Mouse (Mus musculus) adrenal gland (tissue): ENCODE results near the gene Fam161b.
"Not testable (repeated sequence)": the region's sequence is repeated elsewhere in the genome, so short reads cannot be mapped to it uniquely, and the experiment has no call there.

Source experiments
- intact Hi-C: fragments of 180-260 bp; cut with DNase I; formaldehyde crosslinking; loops from one replicate; pipeline ENCODE4 v1.15.1; 2025

Gene Fam161b

DNA sequence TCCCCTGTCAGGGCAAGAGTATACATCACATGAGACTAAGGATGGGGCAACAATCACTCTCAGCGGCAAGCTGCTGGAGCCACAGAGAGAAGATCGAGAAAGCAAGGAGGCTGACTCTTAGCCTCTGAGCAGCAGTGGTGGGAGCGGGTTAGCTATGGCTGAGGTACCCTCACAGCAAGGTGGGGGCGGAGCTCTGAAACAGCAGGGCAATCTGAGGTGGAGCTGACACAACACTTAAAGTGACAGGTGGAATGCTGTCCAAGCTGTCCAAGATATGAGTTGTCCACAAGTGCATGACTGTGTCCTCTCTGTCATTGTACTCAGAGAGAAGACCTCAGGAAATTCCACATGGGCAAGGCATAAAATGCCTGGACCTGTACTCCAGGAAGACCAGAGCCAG is 20.7 kb upstream of the Fam161b start:
- intact Hi-C loops, result no loop called here

DNA sequence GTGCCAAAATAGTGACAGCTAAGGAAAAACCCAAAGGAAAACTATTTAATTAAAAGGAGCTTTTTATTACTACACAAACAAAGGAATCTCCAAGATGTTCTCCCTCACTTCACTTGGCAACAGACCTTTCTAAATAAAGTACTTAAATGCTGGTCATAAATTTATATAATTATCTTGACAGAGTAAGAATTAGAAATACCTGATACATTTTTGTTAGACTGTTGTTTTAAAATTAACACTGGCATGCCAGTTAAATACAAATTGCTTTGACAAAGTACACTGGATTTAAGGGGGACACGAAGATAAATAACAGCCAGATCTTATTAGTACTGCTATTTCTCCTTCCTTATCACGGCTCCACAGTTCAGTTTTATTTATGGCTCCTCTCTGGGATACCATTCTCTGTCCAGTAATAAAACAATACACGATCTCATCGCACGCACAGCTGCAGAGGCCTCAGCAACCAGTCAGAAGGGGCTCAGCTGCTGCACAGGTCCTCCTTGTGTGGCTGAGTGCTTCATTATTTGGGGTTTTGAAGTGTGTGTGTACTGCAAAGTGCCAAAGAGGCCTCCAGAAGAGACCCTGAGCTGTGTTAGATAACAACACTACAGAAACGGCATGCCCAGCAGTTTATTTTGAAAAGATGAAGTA is 12.3 kb upstream of the Fam161b start:
- intact Hi-C loops, result no loop called here

GRCm38 (mm10) chr12:84371647-84372046 is 10.0 kb upstream of the Fam161b start:
- intact Hi-C loops, result no loop called here

- intact Hi-C loops, result no loop called here
These were observed 5.3 kb upstream of the Fam161b start for GRCm38 (mm10) chr12:84366971-84367370.

- intact Hi-C loops, result no loop called here
These were observed 3.5 kb upstream of the Fam161b start for GRCm38 (mm10) chr12:84365137-84365536.

GRCm38 (mm10) chr12:84364291-84364690 is 2.7 kb upstream of the Fam161b start:
- intact Hi-C loops, result no loop called here

GRCm38 (mm10) chr12:84362872-84363271 is 1.2 kb upstream of the Fam161b start:
- intact Hi-C loops, result no loop called here

GRCm38 (mm10) chr12:84358699-84359098 is 2.9 kb downstream of the Fam161b start:
- intact Hi-C loops, result not testable (repeated sequence)

DNA sequence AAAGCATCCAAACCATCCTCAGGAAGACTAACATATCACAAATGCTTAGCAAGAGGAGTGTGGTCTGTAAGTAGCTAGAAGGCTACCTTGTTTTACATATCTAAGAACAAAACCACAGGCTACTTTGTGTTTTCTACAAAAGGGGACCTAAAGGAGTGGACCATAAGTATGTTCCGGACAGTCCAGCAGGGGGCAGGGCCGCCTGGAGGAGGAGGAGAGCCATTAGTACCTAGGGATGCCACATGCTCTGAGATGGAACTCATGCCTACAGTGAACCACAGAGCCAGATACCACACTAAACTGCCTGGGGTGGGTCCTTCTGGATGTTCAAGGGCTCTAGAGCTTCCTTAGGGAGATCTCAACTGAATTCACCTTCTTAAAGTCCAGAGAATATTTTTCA is 14.4 kb downstream of the Fam161b start:
- intact Hi-C loops, result no loop called here

DNA sequence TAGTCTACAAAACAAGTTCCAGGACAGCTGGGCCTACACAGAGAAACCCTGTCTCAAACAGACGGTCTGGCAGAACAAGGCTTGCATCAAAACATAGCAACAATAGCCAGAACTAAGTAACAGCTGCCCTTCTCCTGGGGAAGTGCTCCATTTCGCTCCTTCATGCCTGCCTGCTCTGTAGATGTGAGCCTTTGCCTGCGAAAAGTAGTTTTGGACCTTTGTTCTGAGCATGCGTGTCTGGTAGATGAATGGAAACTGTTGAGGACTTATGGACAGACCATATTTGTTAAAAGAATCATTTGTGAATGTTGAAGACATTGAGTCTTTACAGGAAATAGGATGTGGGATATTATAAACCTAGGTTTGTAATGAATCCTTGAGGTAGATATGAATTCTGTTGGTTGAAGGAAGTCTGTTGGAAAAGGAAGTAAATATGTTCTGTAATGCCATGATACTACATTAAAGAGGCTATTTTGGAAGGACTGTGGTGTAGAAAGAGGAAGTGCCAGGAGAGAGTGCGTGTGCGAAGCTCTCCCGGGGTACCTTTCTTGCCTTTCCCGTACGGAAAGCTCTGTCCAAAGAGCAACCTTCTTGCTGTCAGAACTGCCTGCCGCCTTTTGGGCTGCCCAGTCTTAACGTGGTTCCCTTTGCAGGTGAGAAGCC is 24.5 kb downstream of the Fam161b start:
- intact Hi-C loops, result no loop called here

DNA sequence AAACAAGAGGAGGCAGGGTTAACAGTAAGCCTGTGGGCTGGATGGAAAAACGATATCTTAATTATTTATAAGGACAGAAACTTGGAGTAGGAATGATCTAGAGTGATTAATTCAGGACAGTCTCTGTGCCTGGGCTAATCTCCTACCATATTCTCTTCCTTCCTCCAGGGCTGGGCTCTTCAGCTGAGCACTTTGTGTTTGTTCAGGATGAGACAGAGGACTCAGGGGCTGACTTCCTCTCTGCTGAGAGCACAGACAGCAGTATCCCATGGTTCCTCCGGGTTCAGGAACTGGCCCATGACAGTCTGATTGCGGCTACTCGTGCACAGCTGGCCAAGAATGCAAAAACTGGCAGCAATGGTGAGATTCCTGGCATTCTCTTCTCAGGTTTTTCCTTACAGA is 34.5 kb downstream of the Fam161b start:
- intact Hi-C loops, result no loop called here

GRCm38 (mm10) chr12:84316721-84317621 is 44.7 kb downstream of the Fam161b start, which contains the start of gene Zfp410:
Zfp410 (plus strand) TSS chr12:84316852.
- intact Hi-C loops, result no loop called here

GRCm38 (mm10) chr12:84316006-84316405 is 45.6 kb downstream of the Fam161b start:
- intact Hi-C loops, result no loop called here

GRCm38 (mm10) chr12:84311306-84311705 is 50.3 kb downstream of the Fam161b start:
- intact Hi-C loops, result no loop called here

GRCm38 (mm10) chr12:84304554-84304953 is 57.1 kb downstream of the Fam161b start:
- intact Hi-C loops, result no loop called here

DNA sequence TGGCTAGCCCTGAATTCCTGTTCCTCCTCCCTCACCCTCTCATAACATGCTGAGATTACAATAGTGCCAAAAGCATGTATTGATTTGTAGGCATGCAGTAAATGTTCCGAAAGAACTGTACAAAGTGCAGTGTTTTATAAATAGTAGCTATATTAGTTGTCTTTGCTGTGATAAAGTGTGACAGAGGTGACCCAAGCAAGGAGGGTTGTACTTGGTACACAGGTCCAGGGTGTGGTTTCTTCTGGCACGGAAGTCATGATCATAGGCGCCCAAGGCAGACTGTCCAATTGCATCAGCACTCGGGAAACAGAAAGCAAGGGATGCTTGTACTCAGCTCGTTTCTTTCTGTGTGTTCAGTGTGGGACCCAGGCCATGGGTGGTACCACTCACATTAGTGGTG is 57.5 kb downstream of the Fam161b start:
- intact Hi-C loops, result no loop called here

GRCm38 (mm10) chr12:84299265-84299664 is 62.4 kb downstream of the Fam161b start:
- intact Hi-C loops, result no loop called here

DNA sequence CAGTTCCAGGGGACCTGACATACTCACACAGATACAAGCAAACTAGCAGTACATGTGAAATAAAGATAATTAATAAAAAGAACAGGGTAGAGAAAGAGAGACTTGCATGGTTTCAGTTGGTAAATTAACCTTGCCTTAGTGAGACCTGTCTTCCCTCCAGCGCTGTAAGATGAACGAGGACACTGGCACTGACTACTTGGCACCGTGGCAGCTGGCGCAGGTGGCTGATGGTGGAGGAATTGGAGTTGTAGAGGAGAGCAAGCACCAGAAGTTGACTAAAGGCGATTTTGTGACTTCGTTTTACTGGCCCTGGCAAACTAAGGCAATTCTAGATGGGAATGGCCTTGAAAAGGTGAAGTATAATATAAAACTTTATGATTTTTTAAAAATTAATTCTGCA is 63.8 kb downstream of the Fam161b start:
- intact Hi-C loops, result no loop called here
